Mouse (Mus musculus): ENCODE measurements around the gene Pea15a. TPM values are rescaled to one million over a fixed set of nuclear protein-coding genes. Genes with fewer than 3 reads are reported as not detected.
A peak's percentile ranks its signal among the peaks of the same experiment; 100 is the strongest.

Pea15a gene
- polyA plus RNA-seq, 1 experiment, result 572 TPM

GRCm38 (mm10) chr1:172197851-172198250 lies 8.8 kb downstream of the Pea15a start:
- no peaks in the 10 kb centered on the region for H3K27me3 ChIP-seq (ENCODE audit: control insufficient read depth, insufficient read depth, low read length)
- peak; percentile 70 to 78 for DNase-seq
- H3K27ac ChIP-seq (ENCODE audit: insufficient read depth, low read length), result peak overlapping the region; percentile 17
- TF ChIP-seq POLR2A (IDR thresholded peaks at IDR 0.05; ENCODE audit: borderline replicate concordance, insufficient read depth, low read length), result no peak
- no peak for TF ChIP-seq CTCF (IDR thresholded peaks at IDR 0.05; ENCODE audit: borderline replicate concordance, insufficient read depth, low read depth, low read length)
- H3K4me1 ChIP-seq (ENCODE audit: control insufficient read depth, insufficient read depth, low read length), result peaks cover 46% of the 10 kb centered on the region
- 10% methylated on average over 5 of the region's 5 CpGs for WGBS
- H3K4me3 ChIP-seq (replicated peaks; ENCODE audit: insufficient read depth, low read depth, low read length), result no peak overlapping the region

- Histone ChIP-seq H3K27me3 (ENCODE audit: control insufficient read depth, insufficient read depth, low read length) (no peaks in the 10 kb centered on the region), H3K4me3 (replicated peaks; ENCODE audit: insufficient read depth, low read depth, low read length) (no peak overlapping the region), H3K4me1 (ENCODE audit: control insufficient read depth, insufficient read depth, low read length) (peaks cover 47% of the 10 kb centered on the region), H3K27ac (ENCODE audit: insufficient read depth, low read length) (no peak overlapping the region; the same call in 1 of the 2 replicates)
- 73% methylated on average over 3 of the region's 3 CpGs for WGBS
- DNase-seq, result no peak
- TF ChIP-seq CTCF (IDR thresholded peaks at IDR 0.05; ENCODE audit: borderline replicate concordance, insufficient read depth, low read depth, low read length), result no peak
- no peak for TF ChIP-seq POLR2A (IDR thresholded peaks at IDR 0.05; ENCODE audit: borderline replicate concordance, insufficient read depth, low read length)
Measured at GRCm38 (mm10) chr1:172197146-172197545, 9.5 kb downstream of the Pea15a start.

- Histone ChIP-seq H3K4me1 (ENCODE audit: control insufficient read depth, insufficient read depth, low read length) (peaks cover 36% of the 10 kb centered on the region), H3K27me3 (ENCODE audit: control insufficient read depth, insufficient read depth, low read length) (no peaks in the 10 kb centered on the region), H3K4me3 (replicated peaks; ENCODE audit: insufficient read depth, low read depth, low read length) (no peak overlapping the region), H3K27ac (ENCODE audit: insufficient read depth, low read length) (no peak overlapping the region)
- WGBS, result 67% methylated on average over 8 of the region's 8 CpGs
- no peak for DNase-seq
- TF ChIP-seq POLR2A (IDR thresholded peaks at IDR 0.05; ENCODE audit: borderline replicate concordance, insufficient read depth, low read length) (no peak), CTCF (IDR thresholded peaks at IDR 0.05; ENCODE audit: borderline replicate concordance, insufficient read depth, low read depth, low read length) (no peak)
Measured at GRCm38 (mm10) chr1:172194435-172194834, 12.2 kb downstream of the Pea15a start.

- no peak for TF ChIP-seq POLR2A (IDR thresholded peaks at IDR 0.05; ENCODE audit: borderline replicate concordance, insufficient read depth, low read length)
- no peak for TF ChIP-seq CTCF (IDR thresholded peaks at IDR 0.05; ENCODE audit: borderline replicate concordance, insufficient read depth, low read depth, low read length)
- H3K4me1 ChIP-seq (ENCODE audit: control insufficient read depth, insufficient read depth, low read length), result peaks cover 16% of the 10 kb centered on the region
- no peaks in the 10 kb centered on the region for H3K27me3 ChIP-seq (ENCODE audit: control insufficient read depth, insufficient read depth, low read length)
- peak in 1 of 2 experiments; percentile 36 for DNase-seq
- WGBS, result 31% methylated on average over 3 of the region's 3 CpGs
- H3K27ac ChIP-seq (ENCODE audit: insufficient read depth, low read length), result peak overlapping the region; percentile 57
- no peak overlapping the region for H3K4me3 ChIP-seq (replicated peaks; ENCODE audit: insufficient read depth, low read depth, low read length)
Measured at GRCm38 (mm10) chr1:172192217-172192616, 14.4 kb downstream of the Pea15a start.

- peak overlapping the region; percentile 57; the same call in 1 of the 2 replicates for H3K27ac ChIP-seq (ENCODE audit: insufficient read depth, low read length)
- no peak overlapping the region for H3K4me3 ChIP-seq (replicated peaks; ENCODE audit: insufficient read depth, low read depth, low read length)
- TF ChIP-seq CTCF (IDR thresholded peaks at IDR 0.05; ENCODE audit: borderline replicate concordance, insufficient read depth, low read depth, low read length) (peak; percentile 30; the same call in 1 of the 2 replicates), POLR2A (IDR thresholded peaks at IDR 0.05; ENCODE audit: borderline replicate concordance, insufficient read depth, low read length) (no peak)
- 53% methylated on average over 2 of the region's 2 CpGs for WGBS
- DNase-seq, result peak in 1 of 2 experiments; percentile 30
- H3K27me3 ChIP-seq (ENCODE audit: control insufficient read depth, insufficient read depth, low read length), result no peaks in the 10 kb centered on the region
- H3K4me1 ChIP-seq (ENCODE audit: control insufficient read depth, insufficient read depth, low read length), result peaks cover 16% of the 10 kb centered on the region
Measured at GRCm38 (mm10) chr1:172191578-172191977, 15.0 kb downstream of the Pea15a start.

- H3K27ac ChIP-seq (ENCODE audit: insufficient read depth, low read length), result no peak overlapping the region
Measured at GRCm38 (mm10) chr1:172188891-172189290, 17.7 kb downstream of the Pea15a start.

GRCm38 (mm10) chr1:172186401-172187289 lies 20.0 kb downstream of the Pea15a start:
- DNase-seq, result no peak
- TF ChIP-seq POLR2A (IDR thresholded peaks at IDR 0.05; ENCODE audit: borderline replicate concordance, insufficient read depth, low read length) (no peak), CTCF (IDR thresholded peaks at IDR 0.05; ENCODE audit: borderline replicate concordance, insufficient read depth, low read depth, low read length) (peak; percentile 34; the same call in 1 of the 2 replicates)
- H3K27me3 ChIP-seq (ENCODE audit: control insufficient read depth, insufficient read depth, low read length), result no peaks in the 10 kb centered on the region
- H3K4me1 ChIP-seq (ENCODE audit: control insufficient read depth, insufficient read depth, low read length), result peaks cover 7% of the 10 kb centered on the region; the same call in 1 of the 2 replicates
- 96% methylated on average over 10 of the region's 10 CpGs for WGBS
- no peak overlapping the region for H3K27ac ChIP-seq (ENCODE audit: insufficient read depth, low read length)
- no peak overlapping the region for H3K4me3 ChIP-seq (replicated peaks; ENCODE audit: insufficient read depth, low read depth, low read length)

More at GRCm38 (mm10) chr1:172188891-172189290, 17.7 kb downstream of the Pea15a start:
- TF ChIP-seq POLR2A (IDR thresholded peaks at IDR 0.05; ENCODE audit: borderline replicate concordance, insufficient read depth, low read length), result no peak
- peak; percentile 62 for TF ChIP-seq CTCF (IDR thresholded peaks at IDR 0.05; ENCODE audit: borderline replicate concordance, insufficient read depth, low read depth, low read length)
- Histone ChIP-seq H3K4me3 (replicated peaks; ENCODE audit: insufficient read depth, low read depth, low read length) (no peak overlapping the region), H3K4me1 (ENCODE audit: control insufficient read depth, insufficient read depth, low read length) (peaks cover 16% of the 10 kb centered on the region), H3K27me3 (ENCODE audit: control insufficient read depth, insufficient read depth, low read length) (no peaks in the 10 kb centered on the region)
- DNase-seq, result no peak
- 35% methylated on average over 4 of the region's 4 CpGs for WGBS

- Histone ChIP-seq H3K4me3 (replicated peaks; ENCODE audit: insufficient read depth, low read depth, low read length) (no peak overlapping the region), H3K27ac (ENCODE audit: insufficient read depth, low read length) (no peak overlapping the region), H3K4me1 (ENCODE audit: control insufficient read depth, insufficient read depth, low read length) (peaks cover 3% of the 10 kb centered on the region; the same call in 1 of the 2 replicates), H3K27me3 (ENCODE audit: control insufficient read depth, insufficient read depth, low read length) (no peaks in the 10 kb centered on the region)
- no peak for TF ChIP-seq POLR2A (IDR thresholded peaks at IDR 0.05; ENCODE audit: borderline replicate concordance, insufficient read depth, low read length)
- no peak for TF ChIP-seq CTCF (IDR thresholded peaks at IDR 0.05; ENCODE audit: borderline replicate concordance, insufficient read depth, low read depth, low read length)
- no peak for DNase-seq
Measured at GRCm38 (mm10) chr1:172183915-172184314, 22.7 kb downstream of the Pea15a start.
